Mouse (Mus musculus) olfactory bulb, adult 2 months (tissue): ENCODE measurements around the gene Serpinf2.

Experiments
- CTCF ChIP-seq: fragments of 200-500 bp; IDR thresholded peaks from 2 replicates; pipeline ENCODE4 v1.5.1; 2012; ENCODE audit warnings: low read depth, mild to moderate bottlenecking, low read length, moderate library complexity; ENCODE audit not compliant: insufficient read depth
- POLR2A ChIP-seq: fragments of 200-500 bp; IDR thresholded peaks from 2 replicates; pipeline ENCODE4 v1.6.1; 2012; ENCODE audit warnings: mild to moderate bottlenecking, low read depth, low read length, moderate library complexity; ENCODE audit not compliant: insufficient read depth

DNA sequence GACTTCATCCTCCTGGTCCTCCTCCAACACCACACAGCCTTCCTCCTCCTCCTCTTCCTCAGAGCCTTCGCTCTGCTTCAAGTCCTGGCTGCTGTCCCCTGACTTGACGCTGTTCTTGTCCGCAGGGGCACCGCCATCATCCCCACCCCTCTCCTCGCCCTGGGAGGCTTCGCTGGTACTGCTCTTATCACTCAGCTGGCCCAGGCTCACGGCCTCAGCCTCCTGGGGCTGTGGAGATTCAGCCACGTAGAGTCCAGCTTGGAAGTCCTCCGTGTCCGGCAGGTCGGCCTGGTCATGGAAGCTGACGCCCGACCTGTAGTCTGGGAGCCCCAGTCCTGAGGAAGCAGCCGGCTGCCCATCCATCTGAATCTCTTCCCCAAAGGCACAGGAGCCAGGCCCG, 11.5 kb upstream of the Serpinf2 start:
- TF ChIP-seq CTCF (no peak), POLR2A (no peak)
